Mouse (Mus musculus) forebrain, embryonic 16.5 days (tissue): ENCODE data around the gene Gm10717. TPM values are rescaled to one million over a fixed set of nuclear protein-coding genes. Genes with fewer than 3 reads are reported as not detected.
"Not testable (repeated sequence)": the region's sequence is repeated elsewhere in the genome, so short reads cannot be mapped to it uniquely, and the experiment has no call there.

ENCODE experiments used
- ATAC-seq: fragments of 200-750 bp; cut with Nextera tagmentation; 2 replicates; pipeline ENCODE4 v1.8.0; 2017; ENCODE audit warnings: mild to moderate bottlenecking, moderate library complexity
- H3K27ac ChIP-seq: fragments of 300-500 bp; sonication (generic); 2 replicates; pipeline ENCODE4 v1.5.1; 2014; ENCODE audit warnings: low read length, control low read depth
- H3K27me3 ChIP-seq: fragments of 300-500 bp; sonication (generic); replicated peaks from 2 replicates; pipeline ENCODE4 v1.6.1; 2014; ENCODE audit warnings: low read length; ENCODE audit not compliant: control insufficient read depth, insufficient read depth
- H3K36me3 ChIP-seq: fragments of 300-500 bp; sonication (generic); 2 replicates; pipeline ENCODE4 v1.6.1; 2014; ENCODE audit not compliant: control insufficient read depth, insufficient read depth
- H3K4me1 ChIP-seq: fragments of 300-500 bp; sonication (generic); replicated peaks from 2 replicates; pipeline ENCODE4 v1.6.1; 2014; ENCODE audit warnings: low read length; ENCODE audit not compliant: control insufficient read depth, insufficient read depth
- H3K4me2 ChIP-seq: fragments of 300-500 bp; sonication (generic); 2 replicates; pipeline ENCODE4 v1.6.1; 2014; ENCODE audit warnings: mild to moderate bottlenecking, low read length, control low read depth
- H3K4me3 ChIP-seq: fragments of 300-500 bp; sonication (generic); replicated peaks from 2 replicates; pipeline ENCODE4 v1.5.1; 2014; ENCODE audit warnings: mild to moderate bottlenecking, low read length, control low read depth
- H3K9ac ChIP-seq: fragments of 300-500 bp; sonication (generic); replicated peaks from 2 replicates; pipeline ENCODE4 v1.6.1; 2014; ENCODE audit warnings: low read depth, low read length, control low read depth
- H3K9me3 ChIP-seq: fragments of 300-500 bp; sonication (generic); 2 replicates; pipeline ENCODE4 v1.6.1; 2016; ENCODE audit warnings: low read length; ENCODE audit not compliant: control insufficient read depth
- WGBS: fragments of 180-500 bp; shearing (Covaris S2); extraction: QIAGEN DNeasy Blood & Tissue Kit; methylation state at CpG from one replicate; pipeline ENCODE4 v1.1.7; 2014; 5-methylcytosine and 5-hydroxymethylcytosine counted together
- polyA plus RNA-seq: library from polyadenylated mRNA; unstranded; fragments of >200 nt; fragmentation: Nextera tagmentation; extraction: Ambion mirVana; gene quantifications from 2 replicates; pipeline ENCODE4 v1.2.1, GENCODE M21; 2015

Gene Gm10717
- not detected in 2 replicates for polyA plus RNA-seq

DNA sequence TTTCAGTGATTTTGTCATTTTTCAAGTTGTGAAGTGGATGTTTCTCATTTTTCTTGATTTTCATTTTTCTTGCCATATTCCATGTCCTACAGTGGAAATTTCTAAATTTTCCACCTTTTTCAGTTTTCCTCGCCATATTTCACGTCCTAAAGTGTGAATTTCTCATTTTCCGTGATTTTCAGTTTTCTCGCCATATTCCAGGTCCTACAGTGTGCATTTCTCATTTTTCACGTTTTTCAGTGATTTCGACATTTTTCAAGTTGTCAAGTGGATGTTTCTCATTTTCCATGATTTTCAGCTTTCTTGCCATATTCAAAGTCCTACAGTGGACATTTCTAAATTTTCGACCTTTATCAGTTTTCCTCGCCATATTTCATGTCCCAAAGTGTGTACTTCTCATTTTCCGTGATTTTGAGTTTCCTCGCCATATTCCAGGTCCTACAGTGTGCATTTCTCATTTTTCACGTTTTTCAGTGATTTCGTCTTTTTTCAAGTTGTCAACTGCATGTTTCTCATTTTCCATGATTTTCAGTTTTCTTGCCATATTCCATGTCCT, at the start of gene Gm10717:
Gm10717 (plus strand) TSS at position 506 of the 556 bp plus-strand sequence.
- not testable (repeated sequence) for H3K4me2 ChIP-seq, H3K27me3 ChIP-seq, H3K4me1 ChIP-seq, H3K9me3 ChIP-seq, H3K27ac ChIP-seq, H3K4me3 ChIP-seq, H3K9ac ChIP-seq, H3K36me3 ChIP-seq, ATAC-seq
- 75% methylated on average over 12 of the region's 12 CpGs for WGBS

DNA sequence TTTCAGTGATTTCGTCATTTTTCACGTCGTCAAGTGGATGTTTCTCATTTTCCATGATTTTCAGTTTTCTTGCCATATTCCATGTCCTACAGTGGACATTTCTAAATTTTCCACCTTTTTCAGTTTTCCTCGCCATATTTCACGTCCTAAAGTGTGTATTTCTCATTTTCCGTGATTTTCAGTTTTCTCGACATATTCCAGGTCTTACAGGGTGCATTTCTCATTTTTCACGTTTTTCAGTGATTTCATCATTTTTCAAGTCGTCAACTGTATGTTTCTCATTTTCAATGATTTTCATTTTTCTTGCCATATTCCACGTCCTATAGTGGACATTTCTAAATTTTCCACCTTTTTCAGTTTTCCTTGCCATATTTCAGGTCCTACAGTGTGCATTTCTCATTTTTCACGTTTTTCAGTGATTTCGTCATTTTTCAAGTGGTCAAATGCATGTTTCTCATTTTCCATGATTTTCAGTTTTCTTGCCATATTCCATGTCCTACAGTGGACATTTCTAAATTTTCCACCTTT, 24.7 kb upstream of the Gm10717 start, which contains the start of gene Gm10722:
Gm10722 (plus strand) TSS at position 478 of the 528 bp plus-strand sequence.
- 75% methylated on average over 12 of the region's 12 CpGs for WGBS
- not testable (repeated sequence) for H3K4me3 ChIP-seq

DNA sequence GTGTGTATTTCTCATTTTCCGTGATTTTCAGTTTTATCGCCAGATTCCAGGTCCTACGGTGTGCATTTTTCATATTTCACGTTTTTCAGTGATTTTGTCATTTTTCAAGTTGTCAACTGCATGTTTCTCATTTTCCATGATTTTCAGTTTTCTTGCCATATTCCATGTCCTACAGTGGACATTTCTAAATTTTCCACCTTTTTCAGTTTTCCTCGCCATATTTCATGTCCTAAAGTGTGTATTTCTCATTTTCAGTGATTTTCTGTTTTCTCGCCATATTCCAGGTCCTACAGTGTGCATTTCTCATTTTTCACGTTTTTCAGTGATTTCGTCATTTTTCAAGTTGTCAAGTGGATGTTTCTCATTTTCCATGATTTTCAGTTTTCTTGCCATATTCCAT, 24.2 kb upstream of the Gm10717 start:
- ATAC-seq, H3K27ac ChIP-seq, H3K27me3 ChIP-seq, H3K36me3 ChIP-seq, H3K4me2 ChIP-seq, H3K9me3 ChIP-seq, H3K4me3 ChIP-seq, H3K9ac ChIP-seq, H3K4me1 ChIP-seq: not testable (repeated sequence)
- 67% methylated on average over 8 of the region's 8 CpGs for WGBS

More for the DNA sequence above, 24.7 kb upstream of the Gm10717 start, which contains the start of gene Gm10722:
- not testable (repeated sequence) for H3K9me3 ChIP-seq, H3K27ac ChIP-seq, H3K4me1 ChIP-seq, H3K36me3 ChIP-seq, H3K9ac ChIP-seq, H3K4me2 ChIP-seq, H3K27me3 ChIP-seq, ATAC-seq

DNA sequence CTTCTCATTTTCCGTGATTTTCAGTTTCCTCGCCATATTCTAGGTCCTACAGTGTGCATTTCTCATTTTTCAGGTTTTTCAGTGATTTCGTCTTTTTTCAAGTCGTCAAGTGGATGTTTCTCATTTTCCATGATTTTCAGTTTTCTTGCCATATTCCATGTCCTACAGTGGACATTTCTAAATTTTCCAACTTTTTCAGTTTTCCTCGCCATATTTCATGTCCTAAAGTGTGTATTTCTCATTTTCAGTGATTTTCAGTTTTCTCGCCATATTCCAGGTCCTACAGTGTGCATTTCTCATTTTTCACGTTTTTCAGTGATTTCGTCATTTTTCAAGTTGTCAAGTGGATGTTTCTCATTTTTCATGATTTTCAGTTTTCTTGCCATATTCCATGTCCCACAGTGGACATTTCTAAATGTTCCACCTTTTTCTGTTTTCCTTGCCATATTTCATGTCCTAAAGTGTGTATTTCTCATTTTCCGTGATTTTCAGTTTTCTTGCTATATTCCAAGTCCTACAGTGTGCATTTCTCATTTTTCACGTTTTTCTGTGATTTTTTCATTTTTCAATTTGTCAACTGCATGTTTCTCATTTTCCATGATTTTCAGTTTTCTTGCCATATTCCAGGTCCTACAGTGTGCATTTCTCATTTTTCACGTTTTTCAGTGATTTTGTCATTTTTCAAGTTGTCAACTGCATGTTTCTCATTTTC, 23.1 kb upstream of the Gm10717 start:
- not testable (repeated sequence) for H3K4me1 ChIP-seq, H3K27ac ChIP-seq, H3K4me3 ChIP-seq, H3K4me2 ChIP-seq, H3K9ac ChIP-seq, H3K36me3 ChIP-seq, H3K9me3 ChIP-seq, H3K27me3 ChIP-seq
- WGBS: 59% methylated on average over 8 of the region's 11 CpGs
- ATAC-seq: peak; percentile 81

DNA sequence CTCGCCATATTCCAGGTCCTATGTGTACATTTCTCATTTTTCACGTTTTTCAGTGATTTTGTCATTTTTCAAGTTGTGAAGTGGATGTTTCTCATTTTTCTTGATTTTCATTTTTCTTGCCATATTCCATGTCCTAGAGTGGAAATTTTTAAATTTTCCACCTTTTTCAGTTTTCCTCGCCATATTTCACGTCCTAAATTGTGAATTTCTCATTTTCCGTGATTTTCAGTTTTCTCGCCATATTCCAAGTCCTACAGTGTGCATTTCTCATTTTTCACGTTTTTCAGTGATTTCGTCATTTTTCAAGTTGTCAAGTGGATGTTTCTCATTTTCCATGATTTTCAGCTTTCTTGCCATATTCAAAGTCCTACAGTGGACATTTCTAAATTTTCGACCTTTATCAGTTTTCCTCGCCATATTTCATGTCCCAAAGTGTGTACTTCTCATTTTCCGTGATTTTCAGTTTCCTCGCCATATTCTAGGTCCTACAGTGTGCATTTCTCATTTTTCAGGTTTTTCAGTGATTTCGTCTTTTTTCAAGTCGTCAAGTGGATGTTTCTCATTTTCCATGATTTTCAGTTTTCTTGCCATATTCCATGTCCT, 22.3 kb upstream of the Gm10717 start, which contains the start of gene Gm11168:
Gm11168 (plus strand) TSS at position 553 of the 603 bp plus-strand sequence.
- 73% methylated on average over 6 of the region's 14 CpGs for WGBS
- not testable (repeated sequence) for H3K27ac ChIP-seq, H3K36me3 ChIP-seq, H3K27me3 ChIP-seq, ATAC-seq, H3K9me3 ChIP-seq, H3K4me3 ChIP-seq, H3K9ac ChIP-seq, H3K4me2 ChIP-seq, H3K4me1 ChIP-seq

DNA sequence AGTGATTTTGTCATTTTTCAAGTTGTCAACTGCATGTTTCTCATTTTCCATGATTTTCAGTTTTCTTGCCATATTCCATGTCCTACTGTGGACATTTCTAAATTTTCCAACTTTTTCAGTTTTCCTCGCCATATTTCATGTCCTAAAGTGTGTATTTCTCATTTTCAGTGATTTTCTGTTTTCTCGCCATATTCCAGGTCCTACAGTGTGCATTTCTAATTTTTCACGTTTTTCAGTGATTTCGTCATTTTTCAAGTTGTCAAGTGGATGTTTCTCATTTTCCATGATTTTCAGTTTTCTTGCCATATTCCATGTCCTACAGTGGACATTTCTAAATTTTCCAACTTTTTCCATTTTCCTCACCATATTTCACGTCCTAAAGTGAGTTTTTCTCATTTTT, 19.0 kb upstream of the Gm10717 start:
- not testable (repeated sequence) for H3K9me3 ChIP-seq, H3K9ac ChIP-seq, ATAC-seq, H3K4me3 ChIP-seq, H3K36me3 ChIP-seq, H3K27ac ChIP-seq, H3K27me3 ChIP-seq, H3K4me2 ChIP-seq, H3K4me1 ChIP-seq
- 81% methylated on average over 1 of the region's 5 CpGs for WGBS

DNA sequence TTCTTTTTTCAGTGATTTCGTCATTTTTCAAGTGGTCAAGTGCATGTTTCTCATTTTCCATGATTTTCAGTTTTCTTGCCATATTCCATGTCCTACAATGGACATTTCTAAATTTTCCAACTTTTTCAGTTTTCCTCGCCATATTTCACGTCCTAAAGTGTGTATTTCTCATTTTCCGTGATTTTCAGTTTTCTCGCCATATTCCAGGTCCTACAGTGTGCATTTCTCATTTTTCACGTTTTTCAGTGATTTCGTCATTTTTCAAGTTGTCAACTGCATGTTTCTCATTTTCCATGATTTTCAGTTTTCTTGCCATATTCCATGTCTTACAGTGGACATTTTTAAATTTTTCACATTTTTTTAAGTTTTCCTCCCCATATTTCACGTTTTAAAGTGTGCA, 18.6 kb upstream of the Gm10717 start:
- ATAC-seq: peak; percentile 67; the same call in 1 of the 2 replicates

DNA sequence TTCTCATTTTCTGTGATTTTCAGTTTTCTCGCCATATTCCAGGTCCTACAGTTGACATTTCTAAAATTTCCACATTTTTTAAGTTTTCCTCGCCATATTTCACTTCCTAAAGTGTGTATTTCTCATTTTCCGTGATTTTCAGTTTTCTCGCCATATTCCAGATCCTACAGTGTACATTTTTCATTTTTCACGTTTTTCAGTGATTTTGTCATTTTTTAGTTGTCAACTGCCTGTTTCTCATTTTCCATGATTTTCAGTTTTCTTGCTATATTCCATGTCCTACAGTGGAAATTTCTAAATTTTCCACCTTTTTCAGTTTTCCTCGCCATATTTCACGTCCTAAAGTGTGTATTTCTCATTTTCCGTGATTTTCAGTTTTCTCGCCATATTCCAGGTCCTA, 17.9 kb upstream of the Gm10717 start:
- H3K27me3 ChIP-seq, H3K9me3 ChIP-seq, H3K4me1 ChIP-seq, H3K4me3 ChIP-seq, H3K4me2 ChIP-seq, H3K27ac ChIP-seq, H3K36me3 ChIP-seq, H3K9ac ChIP-seq, ATAC-seq: not testable (repeated sequence)
- 73% methylated on average over 6 of the region's 9 CpGs for WGBS

More for the DNA sequence above, 18.6 kb upstream of the Gm10717 start:
- H3K9me3 ChIP-seq, H3K36me3 ChIP-seq, H3K4me1 ChIP-seq, H3K27me3 ChIP-seq, H3K4me2 ChIP-seq, H3K4me3 ChIP-seq, H3K27ac ChIP-seq, H3K9ac ChIP-seq: not testable (repeated sequence)
- WGBS: 68% methylated on average over 7 of the region's 8 CpGs

DNA sequence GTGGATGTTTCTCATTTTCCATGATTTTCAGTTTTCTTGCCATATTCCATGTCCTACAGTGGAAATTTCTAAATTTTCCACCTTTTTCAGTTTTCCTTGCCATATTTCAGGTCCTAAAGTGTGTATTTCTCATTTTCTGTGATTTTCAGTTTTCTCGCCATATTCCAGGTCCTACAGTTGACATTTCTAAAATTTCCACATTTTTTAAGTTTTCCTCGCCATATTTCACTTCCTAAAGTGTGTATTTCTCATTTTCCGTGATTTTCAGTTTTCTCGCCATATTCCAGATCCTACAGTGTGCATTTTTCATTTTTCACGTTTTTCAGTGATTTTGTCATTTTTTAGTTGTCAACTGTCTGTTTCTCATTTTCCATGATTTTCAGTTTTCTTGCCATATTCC, 15.9 kb upstream of the Gm10717 start:
- H3K9ac ChIP-seq, H3K36me3 ChIP-seq, H3K9me3 ChIP-seq, H3K4me3 ChIP-seq, H3K4me2 ChIP-seq, H3K27me3 ChIP-seq, ATAC-seq, H3K27ac ChIP-seq, H3K4me1 ChIP-seq: not testable (repeated sequence)
- WGBS: no CpG with 5 or more reads among the region's 5 CpGs
